Mouse (Mus musculus) stomach, embryonic 14.5 days (tissue): ENCODE measurements at regions not wholly inside any gene's neighbourhood (a gene's known extent, or its start where the extent isn't known, plus 50 kb on each side); places are given as distances from the start of the nearest gene placed in this dataset.

Experiments
- ATAC-seq: fragments of 200-750 bp; cut with Nextera tagmentation; 2 replicates; pipeline ENCODE4 v1.8.0; 2017; ENCODE audit warnings: low read depth, moderate TSS enrichment; ENCODE audit not compliant: insufficient number of reproducible peaks, insufficient read depth, low FRiP score
- H3K27ac ChIP-seq: fragments of 300-500 bp; sonication (generic); 2 replicates; pipeline ENCODE4 v1.5.1; 2014; ENCODE audit warnings: mild to moderate bottlenecking, low read length, moderate library complexity, mixed read lengths
- H3K27me3 ChIP-seq: fragments of 300-500 bp; sonication (generic); 2 replicates; pipeline ENCODE4 v1.6.1; 2014; ENCODE audit warnings: low read length, control low read depth, mixed read lengths; ENCODE audit not compliant: control insufficient read depth, insufficient read depth
- H3K36me3 ChIP-seq: fragments of 300-500 bp; sonication (generic); 2 replicates; pipeline ENCODE4 v1.6.1; 2014; ENCODE audit warnings: mild to moderate bottlenecking, control low read depth, low read length, moderate library complexity, mixed read lengths; ENCODE audit not compliant: control insufficient read depth, insufficient read depth
- H3K4me1 ChIP-seq: fragments of 300-500 bp; sonication (generic); 2 replicates; pipeline ENCODE4 v1.6.1; 2014; ENCODE audit warnings: low read length, control low read depth, mixed read lengths; ENCODE audit not compliant: control insufficient read depth, insufficient read depth
- H3K4me2 ChIP-seq: fragments of 300-500 bp; sonication (generic); replicated peaks from 2 replicates; pipeline ENCODE4 v1.6.1; 2014; ENCODE audit warnings: low read depth, low read length, control low read depth
- H3K4me3 ChIP-seq: fragments of 300-500 bp; sonication (generic); 2 replicates; pipeline ENCODE4 v1.5.1; 2014; ENCODE audit warnings: low read depth, low read length, control low read depth
- H3K9ac ChIP-seq: fragments of 300-500 bp; sonication (generic); replicated peaks from 2 replicates; pipeline ENCODE4 v1.6.1; 2014; ENCODE audit warnings: low read depth, mild to moderate bottlenecking, control low read depth, low read length, moderate library complexity, mixed read lengths
- H3K9me3 ChIP-seq: fragments of 300-500 bp; sonication (generic); 2 replicates; pipeline ENCODE4 v1.6.1; 2016; ENCODE audit warnings: low read depth, low read length, control low read depth; ENCODE audit not compliant: control insufficient read depth
- WGBS: fragments of 180-500 bp; shearing (Covaris S2); extraction: QIAGEN DNeasy Blood & Tissue Kit; methylation state at CpG from one replicate; pipeline ENCODE4 v1.1.7; 2014; 5-methylcytosine and 5-hydroxymethylcytosine counted together

- 51% methylated on average over 3 of the region's 3 CpGs for WGBS
- no peaks in the 10 kb centered on the region for H3K4me1 ChIP-seq
- H3K27me3 ChIP-seq: no peaks in the 10 kb centered on the region
- no peaks in the 10 kb centered on the region for H3K36me3 ChIP-seq
- H3K9me3 ChIP-seq: no peaks in the 10 kb centered on the region
- no peak overlapping the region for H3K27ac ChIP-seq
- no peak overlapping the region for H3K9ac ChIP-seq
- no peak overlapping the region for H3K4me3 ChIP-seq
- H3K4me2 ChIP-seq: no peak overlapping the region
- no peak for ATAC-seq
Measured at GRCm38 (mm10) chr5:50146926-50147325, 88.1 kb upstream of the Adgra3 start.

DNA sequence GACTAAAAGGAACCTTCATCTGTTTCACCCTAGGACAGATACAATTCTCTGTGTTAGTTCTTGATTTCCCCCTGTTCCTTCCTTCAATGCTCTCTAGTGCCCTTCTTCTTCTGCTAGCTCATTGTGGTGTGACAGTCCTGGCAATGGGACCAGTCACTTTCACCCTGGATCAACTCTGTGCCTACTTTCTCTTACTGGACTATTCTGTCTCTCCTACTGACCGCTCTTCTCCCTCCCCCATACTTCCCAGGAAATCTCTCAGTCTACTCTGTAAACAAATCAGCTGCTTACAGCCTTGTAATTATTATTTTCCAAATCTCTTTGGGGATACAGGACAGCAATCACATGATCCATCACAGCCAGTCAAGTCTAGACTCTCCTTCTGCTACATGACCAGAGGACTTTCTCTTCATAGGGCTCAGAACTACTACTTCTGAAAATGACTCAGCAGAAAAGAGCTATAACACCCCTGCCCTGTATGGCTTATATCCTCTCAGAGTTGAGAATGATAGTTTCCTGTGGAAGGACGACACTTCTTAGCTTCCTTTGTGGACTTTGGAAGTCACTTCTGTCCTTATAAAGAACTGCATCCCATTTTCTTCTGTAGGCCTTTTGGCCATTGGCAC lies 86.8 kb upstream of the Adgra3 start:
- no peaks in the 10 kb centered on the region for H3K27me3 ChIP-seq
- 67% methylated on average over 2 of the region's 2 CpGs for WGBS
- H3K27ac ChIP-seq: no peak overlapping the region
- no peak for ATAC-seq
- H3K4me3 ChIP-seq: no peak overlapping the region
- H3K9ac ChIP-seq: no peak overlapping the region
- H3K9me3 ChIP-seq: no peaks in the 10 kb centered on the region
- H3K4me1 ChIP-seq: no peaks in the 10 kb centered on the region
- no peak overlapping the region for H3K4me2 ChIP-seq
- H3K36me3 ChIP-seq: no peaks in the 10 kb centered on the region

DNA sequence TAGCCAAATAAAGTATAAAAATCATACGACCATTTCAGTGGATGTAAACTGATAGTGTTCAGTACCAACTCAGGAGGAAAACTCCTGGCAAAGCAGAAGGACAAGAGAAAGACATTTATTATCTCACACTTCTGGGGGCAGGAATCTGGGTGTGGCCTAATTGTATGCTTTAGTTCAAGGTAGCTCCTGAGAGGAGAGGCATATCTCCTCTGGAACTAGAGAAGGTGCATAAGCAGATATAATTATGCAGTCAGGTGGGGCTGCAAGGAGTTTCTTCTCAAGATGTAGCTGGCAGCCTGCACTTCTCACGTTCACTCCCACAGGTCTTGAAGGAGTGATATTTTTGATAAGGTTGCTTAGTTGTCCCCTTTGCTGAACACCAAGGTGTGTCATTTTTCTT lies 71.4 kb upstream of the Adgra3 start:
- Histone ChIP-seq H3K4me3 (no peak overlapping the region), H3K27me3 (no peaks in the 10 kb centered on the region), H3K9ac (no peak overlapping the region), H3K4me1 (no peaks in the 10 kb centered on the region), H3K27ac (no peak overlapping the region), H3K36me3 (no peaks in the 10 kb centered on the region), H3K4me2 (no peak overlapping the region), H3K9me3 (no peaks in the 10 kb centered on the region)
- 43% methylated on average over 2 of the region's 2 CpGs for WGBS
- ATAC-seq: no peak

DNA sequence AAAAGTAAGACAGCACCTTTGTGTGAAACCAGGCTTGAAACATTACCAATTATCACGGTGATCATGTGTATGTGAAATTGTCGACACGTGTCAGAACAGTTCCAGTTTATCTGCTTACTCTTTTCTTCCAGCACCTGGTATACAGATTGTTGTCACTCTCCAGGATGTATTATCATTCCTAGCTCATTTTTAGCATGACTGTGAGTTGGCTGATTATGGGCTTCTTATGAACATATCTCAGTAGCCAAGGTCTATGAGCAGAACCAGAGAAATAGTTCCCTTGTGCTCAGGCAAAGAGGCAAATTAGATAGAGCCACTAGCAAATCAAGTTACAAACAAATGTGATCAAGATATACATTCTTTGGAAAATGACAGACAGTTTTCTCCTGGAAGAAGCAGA lies 70.2 kb upstream of the Adgra3 start:
- no peaks in the 10 kb centered on the region for H3K27me3 ChIP-seq
- H3K4me1 ChIP-seq: no peaks in the 10 kb centered on the region
- H3K4me3 ChIP-seq: no peak overlapping the region
- no peaks in the 10 kb centered on the region for H3K36me3 ChIP-seq
- WGBS: 89% methylated on average over 3 of the region's 3 CpGs
- no peak overlapping the region for H3K27ac ChIP-seq
- H3K9ac ChIP-seq: no peak overlapping the region
- no peaks in the 10 kb centered on the region for H3K9me3 ChIP-seq
- H3K4me2 ChIP-seq: no peak overlapping the region
- no peak for ATAC-seq

DNA sequence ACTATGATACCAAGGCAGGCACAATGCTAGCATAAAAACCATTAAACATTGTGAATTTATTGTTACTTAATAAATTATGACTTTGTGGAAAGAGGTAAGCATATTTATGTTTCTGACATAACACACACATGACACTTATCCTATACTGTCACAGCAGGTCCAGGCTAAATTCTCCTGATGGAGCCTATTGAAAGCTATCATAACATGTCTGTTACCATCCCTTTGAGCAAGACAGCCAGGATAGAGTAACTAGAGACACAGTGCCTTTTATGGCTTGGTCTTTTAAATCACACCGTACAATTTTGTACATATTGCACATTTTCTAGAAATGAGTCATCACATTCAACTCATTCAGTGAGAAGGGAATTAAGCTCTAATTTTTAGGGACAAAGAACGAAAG lies 67.8 kb upstream of the Adgra3 start:
- WGBS: 51% methylated on average over 2 of the region's 2 CpGs
- Histone ChIP-seq H3K36me3 (no peaks in the 10 kb centered on the region), H3K4me3 (no peak overlapping the region), H3K27ac (no peak overlapping the region), H3K4me2 (no peak overlapping the region), H3K9me3 (no peaks in the 10 kb centered on the region), H3K27me3 (no peaks in the 10 kb centered on the region), H3K9ac (no peak overlapping the region), H3K4me1 (no peaks in the 10 kb centered on the region)
- ATAC-seq: no peak

DNA sequence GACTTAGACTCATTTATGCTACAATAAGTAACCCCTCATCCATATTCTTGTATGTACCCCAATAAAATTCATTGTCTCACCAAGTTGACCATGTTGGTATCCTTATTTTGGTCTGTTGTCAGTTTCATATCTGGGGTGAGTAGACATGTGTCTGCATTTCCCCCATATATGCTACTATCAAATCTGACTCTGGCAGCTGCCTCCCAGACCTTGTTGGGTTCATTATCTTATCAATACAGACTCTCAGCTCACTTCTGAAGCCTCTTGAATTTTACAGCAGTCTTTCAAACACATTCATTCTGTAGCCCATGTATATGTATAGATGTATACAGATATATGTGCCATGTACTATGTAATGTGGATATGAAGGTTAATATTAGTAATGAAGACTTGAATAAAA lies 67.4 kb upstream of the Adgra3 start:
- no peak overlapping the region for H3K9ac ChIP-seq
- no peaks in the 10 kb centered on the region for H3K36me3 ChIP-seq
- no peak overlapping the region for H3K27ac ChIP-seq
- H3K4me1 ChIP-seq: no peaks in the 10 kb centered on the region
- H3K27me3 ChIP-seq: no peaks in the 10 kb centered on the region
- no peak overlapping the region for H3K4me2 ChIP-seq
- ATAC-seq: peak; percentile 84; the same call in 1 of the 2 replicates
- H3K9me3 ChIP-seq: no peaks in the 10 kb centered on the region
- no peak overlapping the region for H3K4me3 ChIP-seq

DNA sequence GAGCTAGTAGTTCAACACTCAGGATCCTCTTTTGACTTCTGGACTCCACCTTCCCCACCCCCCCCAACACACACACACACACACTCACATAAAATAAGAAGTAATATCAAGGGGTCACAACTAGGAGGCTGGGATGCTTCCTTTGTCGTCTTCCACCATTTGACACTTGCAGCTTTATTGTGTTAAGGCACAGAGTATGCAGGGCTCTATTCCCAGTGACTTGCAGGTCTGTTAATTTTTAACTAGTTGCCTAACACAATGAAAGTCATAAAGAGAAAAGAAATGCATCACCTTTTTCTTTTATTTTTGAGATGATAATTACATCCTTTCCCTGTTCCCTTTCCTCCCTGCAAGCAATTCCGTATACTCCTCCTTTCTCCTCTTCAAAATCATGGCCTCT lies 66.9 kb upstream of the Adgra3 start:
- no peak for ATAC-seq

DNA sequence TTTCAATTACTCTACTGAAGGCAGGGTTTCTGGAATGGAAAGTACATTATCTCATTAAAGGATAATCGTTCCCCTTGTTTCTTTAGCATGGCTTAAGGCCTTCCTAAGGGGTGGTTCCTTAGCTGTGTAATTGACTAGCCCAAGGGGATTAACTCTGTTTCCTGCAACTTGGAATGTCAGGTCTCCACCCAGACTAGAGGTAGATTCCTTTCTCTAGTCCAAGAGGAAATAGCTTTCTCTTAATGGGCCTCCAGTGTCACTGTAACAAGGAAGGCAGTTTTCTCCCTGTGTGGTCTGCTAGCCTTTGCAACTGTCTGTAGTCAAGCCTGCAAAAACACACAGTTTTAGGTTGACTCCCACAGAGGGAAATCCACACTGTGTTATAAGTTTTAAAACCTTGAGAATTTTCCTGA lies 64.0 kb upstream of the Adgra3 start:
- Histone ChIP-seq H3K9ac (no peak overlapping the region), H3K4me3 (no peak overlapping the region), H3K4me2 (no peak overlapping the region), H3K9me3 (no peaks in the 10 kb centered on the region), H3K36me3 (no peaks in the 10 kb centered on the region), H3K27me3 (no peaks in the 10 kb centered on the region), H3K27ac (no peak overlapping the region), H3K4me1 (no peaks in the 10 kb centered on the region)
- no peak for ATAC-seq
- 31% methylated on average over 1 of the region's 1 CpGs for WGBS

More for the DNA sequence above, 66.9 kb upstream of the Adgra3 start:
- no peaks in the 10 kb centered on the region for H3K36me3 ChIP-seq
- H3K9me3 ChIP-seq: no peaks in the 10 kb centered on the region
- no peaks in the 10 kb centered on the region for H3K4me1 ChIP-seq
- H3K4me3 ChIP-seq: no peak overlapping the region
- no peak overlapping the region for H3K4me2 ChIP-seq
- 77% methylated on average over 2 of the region's 2 CpGs for WGBS
- H3K27ac ChIP-seq: no peak overlapping the region
- H3K9ac ChIP-seq: no peak overlapping the region
- H3K27me3 ChIP-seq: no peaks in the 10 kb centered on the region

GRCm38 (mm10) chr5:50119860-50120259 lies 61.1 kb upstream of the Adgra3 start:
- WGBS: 65% methylated on average over 1 of the region's 1 CpGs
- no peak overlapping the region for H3K4me3 ChIP-seq
- H3K27me3 ChIP-seq: no peaks in the 10 kb centered on the region

More at GRCm38 (mm10) chr5:50119860-50120259, 61.1 kb upstream of the Adgra3 start:
- ATAC-seq: no peak
- Histone ChIP-seq H3K9ac (no peak overlapping the region), H3K27ac (no peak overlapping the region), H3K4me2 (no peak overlapping the region), H3K36me3 (no peaks in the 10 kb centered on the region), H3K9me3 (no peaks in the 10 kb centered on the region), H3K4me1 (no peaks in the 10 kb centered on the region)
